Mouse (Mus musculus): ENCODE results near the gene Map3k11.
"Not testable (repeated sequence)": the region's sequence is repeated elsewhere in the genome, so short reads cannot be mapped to it uniquely, and the experiment has no call there.

Gene Map3k11

GRCm38 (mm10) chr19:5668372-5668771 lies 20.2 kb upstream of the Map3k11 start:
- no peak for DNase-seq

DNA sequence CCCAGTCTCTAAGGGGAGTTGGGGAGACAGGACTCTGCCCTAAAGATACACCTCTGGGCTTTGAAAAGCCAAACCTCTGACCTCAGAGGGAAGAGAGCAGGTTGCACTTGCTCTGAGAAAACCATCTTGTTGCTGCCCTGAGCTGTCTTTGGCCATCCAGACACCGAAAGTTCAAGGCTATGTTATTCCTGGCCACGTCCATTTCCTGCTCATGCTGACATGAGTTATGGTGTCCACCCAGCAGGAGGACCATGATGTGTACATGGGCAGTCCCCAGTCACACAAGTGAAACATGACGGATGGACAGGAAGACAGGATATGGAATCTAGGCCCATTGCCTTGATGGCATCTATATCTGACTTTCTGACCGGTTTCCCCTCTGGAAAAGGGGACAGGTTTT lies 8.1 kb upstream of the Map3k11 start:
- no peak for DNase-seq

DNA sequence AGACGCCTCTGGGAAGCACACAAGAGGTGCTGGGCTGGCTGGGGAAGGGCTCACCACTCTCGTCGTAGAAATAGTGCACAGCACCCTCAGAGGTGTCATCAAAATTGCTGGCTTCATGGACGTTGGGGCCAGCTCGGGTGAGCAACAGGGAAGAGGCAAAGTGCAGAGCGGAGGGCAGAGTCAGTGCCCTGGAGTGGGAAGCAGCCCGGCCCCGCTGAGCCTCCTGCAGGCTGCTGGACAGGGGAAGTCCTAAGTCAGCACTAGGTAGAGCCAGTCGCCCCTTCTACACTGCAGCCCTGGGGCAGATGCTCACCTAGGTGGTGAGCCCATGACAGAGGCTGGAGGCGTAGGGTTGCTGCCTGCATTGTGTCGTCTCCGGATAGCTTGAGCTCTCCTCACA lies 4.3 kb upstream of the Map3k11 start:
- no peak for DNase-seq

DNA sequence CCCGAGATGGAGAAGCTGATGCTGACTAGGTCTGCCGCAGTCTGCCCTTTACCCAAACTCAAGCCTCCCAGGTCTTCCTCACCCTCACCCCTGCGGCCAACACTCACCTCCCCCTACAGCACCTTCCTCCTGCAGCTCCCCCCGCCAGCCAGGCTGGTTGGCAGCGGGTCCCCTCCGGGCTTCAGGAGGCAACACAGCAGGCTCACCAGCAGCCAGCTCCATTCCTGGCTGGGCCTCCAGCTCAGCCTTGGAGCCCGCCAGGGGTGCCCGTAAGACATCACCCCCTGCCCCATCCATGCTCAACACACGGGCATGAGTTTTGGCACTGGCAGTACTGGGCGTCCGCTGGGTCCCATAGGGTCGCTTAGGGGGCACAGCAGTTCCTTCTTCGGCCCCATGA lies 3.6 kb upstream of the Map3k11 start:
- DNase-seq: no peak

GRCm38 (mm10) chr19:5685431-5685830 lies 3.1 kb upstream of the Map3k11 start:
- DNase-seq: no peak

DNA sequence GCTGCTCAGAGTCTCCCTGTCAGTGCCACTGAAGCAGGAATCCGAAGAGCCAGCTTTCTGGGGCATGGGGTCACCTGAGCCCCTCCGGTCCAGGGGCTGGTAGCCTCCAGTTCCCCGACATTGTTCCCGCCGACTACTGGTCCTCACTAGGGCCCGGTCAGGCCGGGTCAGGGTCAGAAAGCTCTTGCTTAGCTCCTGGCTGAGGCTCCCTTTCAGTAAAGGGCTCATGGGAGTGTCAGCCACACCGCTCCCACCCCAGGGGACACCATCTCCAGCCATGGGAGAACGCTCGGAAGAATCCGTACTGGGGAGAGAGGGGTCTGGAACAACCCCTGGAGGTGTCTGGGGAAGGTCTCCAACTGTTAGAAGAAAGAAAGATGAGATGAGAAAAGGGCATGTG lies 2.7 kb upstream of the Map3k11 start:
- DNase-seq: no peak

GRCm38 (mm10) chr19:5686437-5686836 lies 2.1 kb upstream of the Map3k11 start:
- DNase-seq: no peak

DNA sequence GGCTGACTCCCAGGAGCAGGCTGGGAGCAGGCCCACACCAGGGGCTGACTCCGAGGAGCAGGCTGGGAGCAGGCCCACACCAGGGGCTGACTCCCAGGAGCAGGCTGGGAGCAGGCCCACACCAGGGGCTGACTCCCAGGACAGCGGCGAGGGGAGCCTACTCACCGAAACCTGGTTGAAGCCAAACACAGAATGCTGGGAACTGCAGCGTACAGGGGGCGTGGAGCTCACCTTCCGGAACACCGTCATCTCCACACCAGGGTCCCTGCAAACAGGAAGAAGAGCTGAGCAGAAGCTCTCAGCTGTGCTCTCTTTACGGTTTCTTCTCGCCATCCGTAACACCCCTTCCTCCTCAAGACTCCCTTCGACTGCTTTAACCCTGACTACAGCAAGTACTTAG lies 1.6 kb upstream of the Map3k11 start:
- not testable (repeated sequence) for DNase-seq

DNA sequence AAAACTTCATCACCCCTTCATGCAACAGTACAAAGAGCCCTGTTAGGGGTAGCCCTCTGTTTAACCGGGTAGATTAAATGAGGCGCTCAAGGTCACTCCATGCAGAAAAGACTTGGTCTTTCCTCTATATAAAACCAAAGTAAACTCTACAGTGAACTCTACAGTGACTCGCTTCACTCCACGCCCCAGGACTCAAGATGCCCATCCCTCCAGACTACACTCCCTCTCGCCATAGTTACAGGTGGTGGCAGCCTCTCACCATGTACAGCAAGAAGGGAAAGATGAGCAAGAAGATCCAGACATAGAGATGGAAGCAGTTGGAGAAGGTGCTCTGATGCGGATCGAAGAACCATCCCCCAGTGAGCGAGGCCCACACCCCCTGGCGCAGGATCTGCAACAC lies 804 bp upstream of the Map3k11 start:
- no peak for DNase-seq

- DNase-seq: no peak
Measured at GRCm38 (mm10) chr19:5689088-5689428, 516 bp downstream of the Map3k11 start.

DNA sequence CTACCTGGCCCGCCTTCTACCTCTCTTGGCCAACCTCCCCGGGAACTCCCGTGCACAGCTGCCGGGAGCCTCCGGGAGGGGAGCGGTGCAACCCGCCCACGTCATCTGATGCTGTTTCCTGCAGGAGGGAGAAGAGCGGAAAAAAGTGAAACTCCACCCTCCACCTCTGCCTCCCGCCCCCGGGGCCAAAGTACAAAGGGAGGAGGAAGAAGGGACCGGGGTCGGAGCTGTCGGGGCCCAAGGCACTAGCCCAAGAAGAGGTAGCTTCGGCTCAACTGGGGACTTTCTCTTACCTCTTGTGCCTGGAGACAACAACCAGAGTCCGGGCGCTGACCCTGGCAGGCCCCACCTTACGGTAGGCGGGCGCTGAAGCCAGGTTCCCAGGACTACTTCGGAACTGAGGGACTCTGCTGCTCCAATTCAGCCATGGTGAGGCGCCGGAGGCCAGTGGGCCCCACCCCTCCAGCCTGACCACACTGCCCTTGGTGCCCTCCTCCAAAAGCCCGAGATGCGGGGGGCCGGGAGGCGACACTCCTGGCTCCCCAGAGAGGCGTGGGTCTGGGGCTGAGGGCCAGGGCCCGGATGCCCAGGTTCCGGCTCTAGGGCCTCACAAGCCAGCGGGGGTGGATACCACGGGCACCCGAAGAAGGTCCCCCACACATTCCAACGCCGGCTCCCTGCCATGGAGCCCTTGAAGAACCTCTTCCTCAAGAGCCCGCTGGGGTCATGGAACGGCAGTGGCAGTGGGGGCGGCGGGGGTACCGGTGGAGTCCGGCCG lies 1.2 kb downstream of the Map3k11 start:
- peak; percentile 75 to 79 for DNase-seq

DNA sequence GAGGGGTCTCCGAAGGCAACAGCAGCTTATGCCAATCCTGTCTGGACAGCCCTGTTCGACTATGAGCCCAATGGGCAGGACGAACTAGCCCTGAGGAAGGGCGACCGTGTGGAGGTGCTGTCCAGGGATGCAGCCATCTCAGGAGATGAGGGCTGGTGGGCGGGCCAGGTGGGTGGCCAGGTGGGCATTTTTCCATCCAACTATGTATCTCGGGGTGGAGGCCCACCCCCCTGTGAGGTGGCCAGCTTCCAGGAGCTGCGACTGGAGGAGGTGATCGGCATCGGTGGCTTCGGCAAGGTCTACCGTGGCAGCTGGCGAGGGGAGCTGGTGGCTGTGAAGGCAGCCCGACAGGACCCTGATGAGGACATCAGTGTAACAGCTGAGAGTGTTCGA lies 1.8 kb downstream of the Map3k11 start:
- DNase-seq: peak in 1 of 2 experiments; percentile 58

- DNase-seq: no peak
Measured at GRCm38 (mm10) chr19:5691601-5692000, 3.1 kb downstream of the Map3k11 start.

- peak in 1 of 2 experiments; percentile 29 for DNase-seq
Measured at GRCm38 (mm10) chr19:5692086-5692912, 3.8 kb downstream of the Map3k11 start.

- DNase-seq: peak in 1 of 2 experiments; percentile 37
Measured at GRCm38 (mm10) chr19:5692913-5693396, 4.4 kb downstream of the Map3k11 start.

GRCm38 (mm10) chr19:5693801-5694200 lies 5.3 kb downstream of the Map3k11 start:
- no peak for DNase-seq

GRCm38 (mm10) chr19:5695849-5696462 lies 7.4 kb downstream of the Map3k11 start:
- DNase-seq: peak; percentile 26 to 29

- DNase-seq: no peak
Measured at GRCm38 (mm10) chr19:5704163-5704800, 15.7 kb downstream of the Map3k11 start, which contains the start of gene Kcnk7. Kcnk7 (plus strand) TSS chr19:5704367.

DNA sequence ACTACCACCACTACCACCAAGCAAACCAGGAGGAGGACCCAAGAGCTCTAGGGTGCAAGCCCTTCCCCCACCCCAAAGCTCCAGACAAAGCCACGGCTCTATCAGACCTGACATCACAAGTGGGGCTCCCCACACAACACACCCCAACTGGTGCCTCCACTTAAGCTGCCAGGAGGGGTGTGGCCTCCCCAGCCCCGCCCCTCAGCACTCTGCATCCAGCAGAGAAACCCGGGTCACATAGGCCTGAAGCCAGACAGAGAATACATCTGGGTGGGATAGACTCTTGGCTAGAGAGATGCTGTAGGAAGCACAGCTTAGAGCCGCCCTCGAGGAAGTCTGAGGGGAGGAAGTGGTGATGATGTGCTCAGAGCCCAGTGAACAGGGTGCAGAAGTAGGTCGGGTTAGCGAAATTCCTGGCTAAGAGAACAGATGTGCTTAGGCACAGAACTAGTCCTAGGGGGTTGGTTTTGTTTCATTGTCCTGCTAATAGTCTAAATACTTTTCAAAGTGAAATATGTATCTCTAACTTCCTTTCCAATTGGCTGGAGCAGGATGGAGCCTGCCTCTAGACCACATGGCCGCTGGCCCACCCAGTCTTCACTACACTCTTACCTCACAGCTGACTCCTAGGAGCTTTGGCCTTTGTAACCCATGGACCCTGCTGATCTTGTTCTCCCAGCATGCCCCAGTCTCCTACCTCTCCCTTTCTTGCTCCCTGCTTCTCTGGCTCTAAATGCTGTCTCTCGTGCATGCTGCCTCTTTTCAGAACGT lies 16.4 kb downstream of the Map3k11 start:
- DNase-seq: no peak

- DNase-seq: no peak
Measured at GRCm38 (mm10) chr19:5710068-5710467, 21.5 kb downstream of the Map3k11 start.

- DNase-seq: no peak
Measured at GRCm38 (mm10) chr19:5710581-5710980, 22.0 kb downstream of the Map3k11 start.

DNA sequence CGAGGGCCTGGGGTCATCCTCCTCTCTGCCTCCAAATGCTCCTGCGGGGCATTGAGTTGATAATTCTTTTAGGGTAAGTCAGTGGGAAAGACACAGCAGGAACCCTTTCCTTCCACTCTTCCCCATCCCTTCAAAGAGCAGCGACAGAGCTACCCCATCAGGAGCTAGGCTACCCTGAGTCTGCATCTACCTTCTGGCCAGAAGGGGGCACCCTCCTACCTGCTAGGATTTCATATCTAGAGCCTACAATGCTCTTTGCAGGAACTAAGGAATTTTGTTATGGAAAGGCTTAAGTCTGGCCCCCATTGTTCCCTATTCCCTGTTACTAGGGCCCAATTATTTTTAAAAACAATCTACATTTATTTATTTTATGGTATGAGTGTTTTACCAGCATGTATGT lies 22.7 kb downstream of the Map3k11 start:
- peak; percentile 73 to 89 for DNase-seq
